Mouse (Mus musculus): ENCODE measurements at regions not wholly inside any gene's neighbourhood (a gene's known extent, or its start where the extent isn't known, plus 50 kb on each side); places are given as distances from the start of the nearest gene placed in this dataset.

- 93% methylated on average over 6 of the region's 6 CpGs for WGBS
- no peaks in the 10 kb centered on the region for H3K36me3 ChIP-seq
- H3K27me3 ChIP-seq = peaks cover 3% of the 10 kb centered on the region; the same call in 1 of the 2 replicates
- H3K4me1 ChIP-seq = peaks cover 7% of the 10 kb centered on the region
- no peak for ATAC-seq (ENCODE audit: insufficient number of reproducible peaks, insufficient read depth, low FRiP score, low TSS enrichment, low read depth)
- H3K9ac ChIP-seq = no peak overlapping the region
- no peak overlapping the region for H3K4me2 ChIP-seq
- H3K27ac ChIP-seq = no peak overlapping the region
- no peaks in the 10 kb centered on the region for H3K9me3 ChIP-seq
- no peak overlapping the region for H3K4me3 ChIP-seq
These were observed 243.2 kb downstream of the Cbln1 start for GRCm38 (mm10) chr8:87229182-87229581.

GRCm38 (mm10) chr8:87228777-87229176 is 243.6 kb downstream of the Cbln1 start:
- WGBS = 86% methylated on average over 6 of the region's 6 CpGs
- H3K4me1 ChIP-seq = peaks cover 3% of the 10 kb centered on the region
- no peak for ATAC-seq (ENCODE audit: insufficient number of reproducible peaks, insufficient read depth, low FRiP score, low TSS enrichment, low read depth)

GRCm38 (mm10) chr8:87225504-87226425 is 246.6 kb downstream of the Cbln1 start:
- Histone ChIP-seq H3K9ac (no peak overlapping the region), H3K36me3 (no peaks in the 10 kb centered on the region), H3K27me3 (peaks cover 2% of the 10 kb centered on the region; the same call in 1 of the 2 replicates), H3K4me3 (no peak overlapping the region), H3K4me2 (no peak overlapping the region), H3K27ac (no peak overlapping the region), H3K4me1 (no peaks in the 10 kb centered on the region), H3K9me3 (no peaks in the 10 kb centered on the region)
- ATAC-seq (ENCODE audit: insufficient number of reproducible peaks, insufficient read depth, low FRiP score, low TSS enrichment, low read depth) = 0 out of 2 replicates have a peak, but pooled peaks have one; percentile 59
- 59% methylated on average over 11 of the region's 11 CpGs for WGBS

More at GRCm38 (mm10) chr8:87228777-87229176, 243.6 kb downstream of the Cbln1 start:
- Histone ChIP-seq H3K9ac (no peak overlapping the region), H3K27ac (no peak overlapping the region), H3K27me3 (peaks cover 3% of the 10 kb centered on the region; the same call in 1 of the 2 replicates), H3K4me3 (no peak overlapping the region), H3K9me3 (no peaks in the 10 kb centered on the region), H3K36me3 (no peaks in the 10 kb centered on the region), H3K4me2 (no peak overlapping the region)

- no peak for ATAC-seq (ENCODE audit: insufficient number of reproducible peaks, insufficient read depth, low FRiP score, low TSS enrichment, low read depth)
These were observed 251.8 kb downstream of the Cbln1 start for GRCm38 (mm10) chr8:87220581-87220980.

GRCm38 (mm10) chr8:87218956-87219482 is 253.4 kb downstream of the Cbln1 start:
- H3K27me3 ChIP-seq = peaks cover 24% of the 10 kb centered on the region
- 12% methylated on average over 6 of the region's 6 CpGs for WGBS
- H3K4me3 ChIP-seq = no peak overlapping the region
- H3K36me3 ChIP-seq = no peaks in the 10 kb centered on the region
- H3K27ac ChIP-seq = no peak overlapping the region
- H3K9me3 ChIP-seq = no peaks in the 10 kb centered on the region
- H3K9ac ChIP-seq = no peak overlapping the region
- ATAC-seq (ENCODE audit: insufficient number of reproducible peaks, insufficient read depth, low FRiP score, low TSS enrichment, low read depth) = no peak
- H3K4me1 ChIP-seq = peaks cover 15% of the 10 kb centered on the region; the same call in 1 of the 2 replicates
- H3K4me2 ChIP-seq = no peak overlapping the region

More at GRCm38 (mm10) chr8:87220581-87220980, 251.8 kb downstream of the Cbln1 start:
- Histone ChIP-seq H3K4me1 (peaks cover 15% of the 10 kb centered on the region; the same call in 1 of the 2 replicates), H3K36me3 (no peaks in the 10 kb centered on the region), H3K27me3 (peaks cover 22% of the 10 kb centered on the region), H3K9me3 (no peaks in the 10 kb centered on the region), H3K9ac (no peak overlapping the region), H3K27ac (no peak overlapping the region), H3K4me3 (no peak overlapping the region), H3K4me2 (no peak overlapping the region)
- WGBS = 82% methylated on average over 6 of the region's 6 CpGs

- no peak overlapping the region for H3K4me2 ChIP-seq
- H3K4me3 ChIP-seq = no peak overlapping the region
- peaks cover 13% of the 10 kb centered on the region; the same call in 1 of the 2 replicates for H3K4me1 ChIP-seq
- peaks cover 22% of the 10 kb centered on the region for H3K27me3 ChIP-seq
- H3K9ac ChIP-seq = no peak overlapping the region
- 64% methylated on average over 10 of the region's 10 CpGs for WGBS
- ATAC-seq (ENCODE audit: insufficient number of reproducible peaks, insufficient read depth, low FRiP score, low TSS enrichment, low read depth) = no peak
- H3K9me3 ChIP-seq = no peaks in the 10 kb centered on the region
- H3K27ac ChIP-seq = no peak overlapping the region
- no peaks in the 10 kb centered on the region for H3K36me3 ChIP-seq
These were observed 257.4 kb downstream of the Cbln1 start for GRCm38 (mm10) chr8:87214962-87215361.

GRCm38 (mm10) chr8:87210546-87210945 is 261.9 kb downstream of the Cbln1 start:
- no peaks in the 10 kb centered on the region for H3K9me3 ChIP-seq
- H3K4me2 ChIP-seq = no peak overlapping the region
- H3K36me3 ChIP-seq = no peaks in the 10 kb centered on the region
- H3K9ac ChIP-seq = no peak overlapping the region
- no peak for ATAC-seq (ENCODE audit: insufficient number of reproducible peaks, insufficient read depth, low FRiP score, low TSS enrichment, low read depth)
- H3K4me1 ChIP-seq = peaks cover 5% of the 10 kb centered on the region; the same call in 1 of the 2 replicates
- H3K4me3 ChIP-seq = no peak overlapping the region
- H3K27me3 ChIP-seq = peaks cover 1% of the 10 kb centered on the region; the same call in 1 of the 2 replicates
- WGBS = 43% methylated on average over 4 of the region's 4 CpGs
- H3K27ac ChIP-seq = no peak overlapping the region

GRCm38 (mm10) chr8:87209295-87209694 is 263.1 kb downstream of the Cbln1 start:
- no peak overlapping the region for H3K9ac ChIP-seq
- 86% methylated on average over 1 of the region's 1 CpGs for WGBS
- H3K27ac ChIP-seq = no peak overlapping the region
- no peaks in the 10 kb centered on the region for H3K36me3 ChIP-seq
- no peak overlapping the region for H3K4me2 ChIP-seq
- peaks cover 5% of the 10 kb centered on the region; the same call in 1 of the 2 replicates for H3K4me1 ChIP-seq
- no peaks in the 10 kb centered on the region for H3K9me3 ChIP-seq
- no peak for ATAC-seq (ENCODE audit: insufficient number of reproducible peaks, insufficient read depth, low FRiP score, low TSS enrichment, low read depth)
- no peaks in the 10 kb centered on the region for H3K27me3 ChIP-seq
- H3K4me3 ChIP-seq = no peak overlapping the region

- Histone ChIP-seq H3K4me1 (peaks cover 5% of the 10 kb centered on the region; the same call in 1 of the 2 replicates), H3K27ac (no peak overlapping the region), H3K27me3 (no peaks in the 10 kb centered on the region), H3K9me3 (no peaks in the 10 kb centered on the region), H3K4me3 (no peak overlapping the region), H3K9ac (no peak overlapping the region), H3K4me2 (no peak overlapping the region), H3K36me3 (no peaks in the 10 kb centered on the region)
- ATAC-seq (ENCODE audit: insufficient number of reproducible peaks, insufficient read depth, low FRiP score, low TSS enrichment, low read depth) = no peak
These were observed 264.4 kb downstream of the Cbln1 start for GRCm38 (mm10) chr8:87208036-87208435.

GRCm38 (mm10) chr8:87202639-87203160 is 269.7 kb downstream of the Cbln1 start:
- H3K27me3 ChIP-seq = no peaks in the 10 kb centered on the region
- H3K9ac ChIP-seq = no peak overlapping the region
- 77% methylated on average over 7 of the region's 7 CpGs for WGBS
- no peaks in the 10 kb centered on the region for H3K36me3 ChIP-seq
- H3K27ac ChIP-seq = no peak overlapping the region
- H3K9me3 ChIP-seq = no peaks in the 10 kb centered on the region
- no peak overlapping the region for H3K4me2 ChIP-seq
- no peak overlapping the region for H3K4me3 ChIP-seq
- ATAC-seq (ENCODE audit: insufficient number of reproducible peaks, insufficient read depth, low FRiP score, low TSS enrichment, low read depth) = no peak
- H3K4me1 ChIP-seq = peaks cover 27% of the 10 kb centered on the region

- Histone ChIP-seq H3K36me3 (no peaks in the 10 kb centered on the region), H3K4me3 (no peak overlapping the region), H3K4me1 (peaks cover 44% of the 10 kb centered on the region), H3K4me2 (peak overlapping the region; percentile 39), H3K27ac (peak overlapping the region; percentile 11; the same call in 1 of the 2 replicates), H3K27me3 (no peaks in the 10 kb centered on the region), H3K9ac (no peak overlapping the region), H3K9me3 (no peaks in the 10 kb centered on the region)
- ATAC-seq (ENCODE audit: insufficient number of reproducible peaks, insufficient read depth, low FRiP score, low TSS enrichment, low read depth) = peak; percentile 21; the same call in 1 of the 2 replicates
- 3% methylated on average over 8 of the region's 8 CpGs for WGBS
These were observed 272.8 kb downstream of the Cbln1 start for GRCm38 (mm10) chr8:87199461-87200131.

All from embryonic facial prominence, embryonic 13.5 days (tissue).